Comparison of ENCODE assay signal across 8 mouse cellular contexts in genomic region chr9:44599616-44600015, GRCm38 (mm10). TPM values are rescaled to one million over a fixed set of nuclear protein-coding genes. Genes with fewer than 3 reads are reported as not detected.
A peak's percentile ranks its signal among the peaks of the same experiment; 100 is the strongest.
DNase-seq lines count a peak whose midpoint lies in the region; ATAC-seq lines count a peak whose summit lies in the region.

No protein-coding gene starts in this region.

- H3K9me3 ChIP-seq in midbrain, embryonic 10.5 days (replicated peaks), result no peaks in the 10 kb centered on the region
- no peaks in the 10 kb centered on the region for H3K9me3 ChIP-seq in midbrain, embryonic 16.5 days (replicated peaks; ENCODE audit: control insufficient read depth, low read length, poor library complexity, severe bottlenecking)
- H3K9me3 ChIP-seq in stomach, embryonic 14.5 days (ENCODE audit: control insufficient read depth, low read depth, low read length), result no peaks in the 10 kb centered on the region

- peaks cover 34% of the 10 kb centered on the region for H3K4me1 ChIP-seq in midbrain, embryonic 10.5 days
- H3K4me1 ChIP-seq in midbrain, embryonic 16.5 days (ENCODE audit: control insufficient read depth, insufficient read depth, low read length), result peaks cover 18% of the 10 kb centered on the region
- H3K4me1 ChIP-seq in stomach, embryonic 14.5 days (ENCODE audit: control insufficient read depth, insufficient read depth, low read length), result peaks cover 7% of the 10 kb centered on the region

- H3K9ac ChIP-seq in midbrain, embryonic 16.5 days (ENCODE audit: low read depth, low read length), result no peak overlapping the region
- H3K9ac ChIP-seq in stomach, embryonic 14.5 days (replicated peaks; ENCODE audit: low read depth, low read length), result no peak overlapping the region

- WGBS in midbrain, embryonic 10.5 days, result 22% methylated on average over 5 of the region's 6 CpGs
- WGBS in midbrain, embryonic 16.5 days, result 20% methylated on average over 4 of the region's 6 CpGs
- WGBS in stomach, embryonic 14.5 days, result 23% methylated on average over 5 of the region's 6 CpGs

- ATAC-seq in midbrain, embryonic 16.5 days, result no peak
- no peak for ATAC-seq in stomach, embryonic 14.5 days (ENCODE audit: insufficient number of reproducible peaks, insufficient read depth, low FRiP score, low read depth)

- DNase-seq in heart, adult 18-20 months, result peak; percentile 25 to 28
- no peak for DNase-seq in heart, adult 8-10 months (ENCODE audit: low spot score)
- DNase-seq in midbrain, embryonic 10.5 days (ENCODE audit: low spot score), result no peak
- DNase-seq in kidney, postnatal 10 days, result peak; percentile 51
- no peak for DNase-seq in left cerebral cortex, adult 9 months (ENCODE audit: low spot score in 2 of 2)
- DNase-seq in thymus, postnatal 14 days, result no peak

- peak overlapping the region; percentile 61; the same call in 1 of the 2 replicates for H3K27ac ChIP-seq in midbrain, embryonic 10.5 days (replicated peaks)
- H3K27ac ChIP-seq in midbrain, embryonic 16.5 days (ENCODE audit: low read length), result no peak overlapping the region
- no peak overlapping the region; the same call in 1 of the 2 replicates for H3K27ac ChIP-seq in stomach, embryonic 14.5 days (ENCODE audit: low read length)

- 0 out of 2 replicates have a peak, but pooled peaks cover 3% of the 10 kb centered on the region for H3K36me3 ChIP-seq in midbrain, embryonic 10.5 days
- H3K36me3 ChIP-seq in midbrain, embryonic 16.5 days (ENCODE audit: control insufficient read depth, insufficient read depth, low read length), result no peaks in the 10 kb centered on the region
- no peaks in the 10 kb centered on the region for H3K36me3 ChIP-seq in stomach, embryonic 14.5 days (ENCODE audit: control insufficient read depth, insufficient read depth, low read length)

- peaks cover 18% of the 10 kb centered on the region for H3K27me3 ChIP-seq in midbrain, embryonic 10.5 days (ENCODE audit: low read depth, poor library complexity, severe bottlenecking)
- no peaks in the 10 kb centered on the region for H3K27me3 ChIP-seq in midbrain, embryonic 16.5 days (ENCODE audit: control insufficient read depth, insufficient read depth, low read depth, low read length)
- H3K27me3 ChIP-seq in stomach, embryonic 14.5 days (ENCODE audit: control insufficient read depth, insufficient read depth, low read length), result no peaks in the 10 kb centered on the region

- peak overlapping the region; percentile 44; the same call in 1 of the 2 replicates for H3K4me3 ChIP-seq in midbrain, embryonic 10.5 days
- no peak overlapping the region for H3K4me3 ChIP-seq in midbrain, embryonic 16.5 days (ENCODE audit: low read depth, low read length)
- H3K4me3 ChIP-seq in stomach, embryonic 14.5 days (ENCODE audit: low read depth, low read length), result no peak overlapping the region

- no peak overlapping the region for H3K4me2 ChIP-seq in midbrain, embryonic 16.5 days (ENCODE audit: low read length)
- peak overlapping the region; percentile 39 for H3K4me2 ChIP-seq in stomach, embryonic 14.5 days (replicated peaks; ENCODE audit: low read depth, low read length)

RNA-seq across cellular contexts. Expression of gene Ddx6, which starts 5.1 kb away (rescaled TPM):
- total RNA-seq in heart, adult 18-20 months (2021), result 10 to 100 TPM; 89.2 to 90.7 TPM
- 10 to 100 TPM; 78.5 to 93.2 (median 88.8) TPM for total RNA-seq in heart, adult 8-10 months (2022)
- polyA plus RNA-seq in midbrain, embryonic 10.5 days (2016; fragmentation: Nextera tagmentation; extraction: Ambion mirVana), result 19.5 and 19.7 TPM in 2 replicates
- 15.2 and 19.1 TPM in 2 replicates for polyA plus RNA-seq in midbrain, embryonic 16.5 days (2015; fragmentation: Nextera tagmentation; extraction: Ambion mirVana)
- polyA plus RNA-seq in stomach, embryonic 14.5 days (2014; fragmentation: Nextera tagmentation; extraction: Ambion mirVana), result 31.1 and 39.0 TPM in 2 replicates

RNA-seq across cellular contexts. Expression of gene Cxcr5, which starts 37.9 kb away (rescaled TPM):
- 1 to 10 TPM in 1 of 2 experiments, under 1 TPM in 1; 0.37 to 2.8 TPM for total RNA-seq in heart, adult 18-20 months (2021)
- total RNA-seq in heart, adult 8-10 months (2022), result under 1 TPM in 3 of 4 experiments, not detected in 1; 0.11 to 0.72 (median 0.14) TPM
- polyA plus RNA-seq in midbrain, embryonic 10.5 days (2016; fragmentation: Nextera tagmentation; extraction: Ambion mirVana), result not detected in 2 replicates
- polyA plus RNA-seq in midbrain, embryonic 16.5 days (2015; fragmentation: Nextera tagmentation; extraction: Ambion mirVana), result 0.07 TPM in 1 of 2 replicates, not detected in the other
- 0.13 and 0.27 TPM in 2 replicates for polyA plus RNA-seq in stomach, embryonic 14.5 days (2014; fragmentation: Nextera tagmentation; extraction: Ambion mirVana)

Comparison
In these comparisons a context has a peak if more than half of its experiments do, and no peak if none do; other contexts are left out.
1. DNase-seq: peak in heart, adult 18-20 months (2 of 2) and kidney, postnatal 10 days (single experiment); none in heart, adult 8-10 months (single experiment), midbrain, embryonic 10.5 days (single experiment), left cerebral cortex, adult 9 months (0 of 2) and thymus, postnatal 14 days (single experiment).